Mouse (Mus musculus) ES-E14 (cell line): ENCODE data around the gene Actn3. TPM values are rescaled to one million over a fixed set of nuclear protein-coding genes. Genes with fewer than 3 reads are reported as not detected.
A peak's percentile ranks its signal among the peaks of the same experiment; 100 is the strongest.

Experiments used
- DNase-seq: peaks from one replicate; pipeline ENCODE4 v3.0.0-alpha.2; 2013; ENCODE audit warnings: low read depth, low spot score
- H3K27ac ChIP-seq: 2 replicates; pipeline ENCODE4 v1.5.1; 2012; ENCODE audit warnings: low read depth, mild to moderate bottlenecking, low read length, moderate library complexity, mixed read lengths; ENCODE audit not compliant: poor library complexity, insufficient read depth, severe bottlenecking
- H3K36me3 ChIP-seq: 2 replicates; pipeline ENCODE4 v1.6.1; 2012; ENCODE audit warnings: mild to moderate bottlenecking, low read length, moderate library complexity, mixed read lengths; ENCODE audit not compliant: control insufficient read depth, poor library complexity, insufficient read depth, severe bottlenecking
- H3K4me1 ChIP-seq, 2 experiments: fragments of 150-350 bp in 1 of 2; sonication (generic) in 1 of 2; 2 replicates each; pipeline ENCODE4 v1.6.1; 2012; ENCODE audit warnings: low read length in 2 of 2, mild to moderate bottlenecking in 1 of 2, mixed read lengths in 1 of 2; ENCODE audit not compliant: control insufficient read depth in 2 of 2, insufficient read depth in 2 of 2, poor library complexity in 1 of 2
- H3K4me3 ChIP-seq, 2 experiments: fragments of 150-350 bp in 1 of 2; sonication (generic) in 1 of 2; 2 replicates each; pipeline ENCODE4 v1.5.1; 2012; ENCODE audit warnings: low read length in 2 of 2, low read depth in 1 of 2, mild to moderate bottlenecking in 1 of 2, mixed read lengths in 1 of 2; ENCODE audit not compliant: insufficient read depth in 1 of 2, poor library complexity in 1 of 2, severe bottlenecking in 1 of 2
- H3K9ac ChIP-seq: 2 replicates; pipeline ENCODE4 v1.6.1; 2012; ENCODE audit warnings: low read depth, mild to moderate bottlenecking, low read length, mixed read lengths; ENCODE audit not compliant: poor library complexity, insufficient read depth, severe bottlenecking
- H3K9me3 ChIP-seq: fragments of 150-350 bp; sonication (generic); 2 replicates; pipeline ENCODE4 v1.6.1; 2012; ENCODE audit warnings: low read depth, mild to moderate bottlenecking, low read length; ENCODE audit not compliant: control insufficient read depth, insufficient read depth
- CHD2 ChIP-seq: IDR thresholded peaks from 2 replicates; pipeline ENCODE4 v1.6.1; 2014; ENCODE audit warnings: mild to moderate bottlenecking, low read depth, low read length, inconsistent platforms
- HCFC1 ChIP-seq: IDR thresholded peaks from 2 replicates; pipeline ENCODE4 v1.6.1; 2012; ENCODE audit warnings: low read length, inconsistent platforms, borderline replicate concordance; ENCODE audit not compliant: insufficient read depth
- MAFK ChIP-seq: IDR thresholded peaks from 2 replicates; pipeline ENCODE4 v1.6.1; 2014; ENCODE audit warnings: mild to moderate bottlenecking, low read depth, low read length, inconsistent platforms; ENCODE audit not compliant: insufficient read depth
- ZC3H11A ChIP-seq: IDR thresholded peaks from 2 replicates; pipeline ENCODE4 v1.6.1; 2012; ENCODE audit warnings: low read depth, mild to moderate bottlenecking, inconsistent platforms, low read length, borderline replicate concordance
- ZNF384 ChIP-seq: IDR thresholded peaks from 2 replicates; pipeline ENCODE4 v1.6.1; 2012; ENCODE audit warnings: low read depth, low read length, inconsistent platforms
- in situ Hi-C, 2 experiments: fragments of 600-800 bp; cut with MboI; formaldehyde crosslinking; loops; one replicate each; pipeline ENCODE4 v1.15.1; 2025; ENCODE audit warnings: low sequenced_read_pairs in 2 of 2, inconsistent platforms in 1 of 2; ENCODE audit not compliant: unreplicated experiment in 2 of 2
- total RNA-seq: library from RNA; depleted of rRNA; stranded (reverse); fragments of 300-350 nt; gene quantifications from 2 replicates; pipeline ENCODE4 v1.2.3, GENCODE M21; 2012

Actn3 gene
- total RNA-seq, 1 experiment = 48.4 TPM

- peaks cover 4% of the 10 kb centered on the region; the same call in 1 of the 2 replicates for H3K36me3 ChIP-seq
- peaks cover 0 to 6% of the 10 kb centered on the region in 2 experiments; a peak in 2 of 4 replicates for H3K4me1 ChIP-seq
- no peak overlapping the region for H3K4me3 ChIP-seq
- H3K9me3 ChIP-seq = no peaks in the 10 kb centered on the region
- H3K9ac ChIP-seq = no peak overlapping the region
- no peak for DNase-seq
- in situ Hi-C loops = no loop called here
- H3K27ac ChIP-seq = no peak overlapping the region
- TF ChIP-seq CHD2 (no peak), ZNF384 (no peak), HCFC1 (no peak), ZC3H11A (no peak), MAFK (no peak)
These were observed 6.3 kb upstream of the Actn3 start for GRCm38 (mm10) chr19:4883961-4884360.

GRCm38 (mm10) chr19:4879324-4879703, 1.6 kb upstream of the Actn3 start:
- H3K9ac ChIP-seq = peak overlapping the region; percentile 55; the same call in 1 of the 2 replicates
- no peak for DNase-seq

GRCm38 (mm10) chr19:4878405-4879323, 955 bp upstream of the Actn3 start, which contains the start of gene Zdhhc24:
TSS of gene Zdhhc24 (plus strand) at chr19:4878668.
- in situ Hi-C loops = no loop called here
- H3K9ac ChIP-seq = peak within 1 kb of the TSS; percentile 92

More at GRCm38 (mm10) chr19:4879324-4879703, 1.6 kb upstream of the Actn3 start:
- no peak for TF ChIP-seq ZC3H11A
- TF ChIP-seq CHD2 = no peak
- TF ChIP-seq MAFK = no peak
- TF ChIP-seq HCFC1 = no peak
- no peak for TF ChIP-seq ZNF384
- Histone ChIP-seq H3K4me3 (peak overlapping the region; percentile 92 to 99), H3K9me3 (no peaks in the 10 kb centered on the region), H3K36me3 (peaks cover 4% of the 10 kb centered on the region; the same call in 1 of the 2 replicates), H3K27ac (no peak overlapping the region), H3K4me1 (peaks cover 2 to 22% of the 10 kb centered on the region in 2 experiments; a peak in 3 of 4 replicates)
- in situ Hi-C loops = no loop called here

GRCm38 (mm10) chr19:4876755-4877154, 954 bp downstream of the Actn3 start:
- Histone ChIP-seq H3K4me1 (peaks cover 2 to 22% of the 10 kb centered on the region in 2 experiments; a peak in 3 of 4 replicates), H3K9me3 (no peaks in the 10 kb centered on the region), H3K9ac (no peak overlapping the region), H3K4me3 (no peak overlapping the region), H3K36me3 (no peaks in the 10 kb centered on the region), H3K27ac (no peak overlapping the region)
- no peak for DNase-seq
- TF ChIP-seq ZC3H11A = no peak
- no peak for TF ChIP-seq HCFC1
- no peak for TF ChIP-seq CHD2
- TF ChIP-seq MAFK = peak; percentile 39; the same call in 1 of the 2 replicates
- no peak for TF ChIP-seq ZNF384
- in situ Hi-C loops = no loop called here

More at GRCm38 (mm10) chr19:4878405-4879323, 955 bp upstream of the Actn3 start, which contains the start of gene Zdhhc24:
- DNase-seq = peak; percentile 94
- no peaks in the 10 kb centered on the region for H3K9me3 ChIP-seq
- peaks cover 2 to 22% of the 10 kb centered on the region in 2 experiments; a peak in 3 of 4 replicates for H3K4me1 ChIP-seq
- H3K27ac ChIP-seq = peak within 1 kb of the TSS; percentile 14; the same call in 1 of the 2 replicates
- H3K4me3 ChIP-seq = peak within 1 kb of the TSS; percentile 92 to 99
- H3K36me3 ChIP-seq = peaks cover 2% of the 10 kb centered on the region; the same call in 1 of the 2 replicates
- TF ChIP-seq ZC3H11A (no peak), CHD2 (peak; percentile 83)
